Mouse (Mus musculus): Measurements from ENCODE around the gene Tmem30b.

DNA sequence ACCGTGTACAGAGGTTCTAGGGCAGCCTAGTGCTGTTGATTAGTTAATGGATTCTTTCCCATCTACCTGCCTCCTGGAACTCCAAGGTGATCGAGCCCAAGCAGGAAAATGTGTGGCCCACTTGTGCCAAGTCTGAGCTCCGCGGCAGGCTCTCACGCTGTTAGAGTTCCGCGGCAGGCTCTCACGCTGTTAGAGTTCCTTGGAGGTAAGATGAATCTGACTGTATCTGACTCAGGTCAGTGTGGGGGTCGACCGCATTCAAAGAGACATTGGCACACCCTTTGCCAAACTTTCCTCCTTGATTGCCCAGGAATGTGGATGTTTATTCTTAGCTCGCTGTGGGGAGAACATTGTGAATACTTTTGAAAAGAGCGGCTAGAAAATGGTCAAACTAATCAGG is 28.4 kb downstream of the Tmem30b start:
- TF ChIP-seq CTCF (IDR thresholded peaks at IDR 0.05; ENCODE audit: low read depth) (no peak), EP300 (IDR thresholded peaks at IDR 0.05; ENCODE audit: low read depth) (no peak)
